Mouse (Mus musculus): ENCODE measurements around the gene Krt87. TPM values are rescaled to one million over a fixed set of nuclear protein-coding genes. Genes with fewer than 3 reads are reported as not detected.

Krt87 gene
- 0.51 TPM in 1 of 2 replicates, not detected in the other for polyA plus RNA-seq (2012; rRNA removed; ENCODE audit: low replicate concordance)

DNA sequence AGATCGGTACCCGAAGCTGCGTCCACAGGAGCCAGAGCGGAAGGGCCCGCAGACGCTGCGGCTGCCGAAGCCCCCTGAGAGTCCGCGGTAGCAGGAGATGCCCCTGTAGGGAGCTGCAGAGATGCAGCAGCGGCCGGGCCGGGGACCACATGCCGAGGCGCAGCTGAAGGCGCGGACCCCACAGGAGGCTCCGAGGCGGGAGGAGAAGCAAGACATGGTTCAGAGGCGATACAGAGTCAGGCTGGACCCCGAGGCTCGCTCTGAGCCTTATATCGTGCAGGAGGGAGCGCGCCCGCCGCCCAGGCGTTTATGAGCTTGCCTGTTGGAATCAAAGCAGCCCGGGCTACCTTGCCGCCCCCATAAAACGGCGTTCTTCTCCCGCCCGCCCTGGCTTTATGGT lies at the start of gene Krt87:
Gene Krt87, minus strand, starts transcription at position 250 of the 400 bp plus-strand sequence.

DNA sequence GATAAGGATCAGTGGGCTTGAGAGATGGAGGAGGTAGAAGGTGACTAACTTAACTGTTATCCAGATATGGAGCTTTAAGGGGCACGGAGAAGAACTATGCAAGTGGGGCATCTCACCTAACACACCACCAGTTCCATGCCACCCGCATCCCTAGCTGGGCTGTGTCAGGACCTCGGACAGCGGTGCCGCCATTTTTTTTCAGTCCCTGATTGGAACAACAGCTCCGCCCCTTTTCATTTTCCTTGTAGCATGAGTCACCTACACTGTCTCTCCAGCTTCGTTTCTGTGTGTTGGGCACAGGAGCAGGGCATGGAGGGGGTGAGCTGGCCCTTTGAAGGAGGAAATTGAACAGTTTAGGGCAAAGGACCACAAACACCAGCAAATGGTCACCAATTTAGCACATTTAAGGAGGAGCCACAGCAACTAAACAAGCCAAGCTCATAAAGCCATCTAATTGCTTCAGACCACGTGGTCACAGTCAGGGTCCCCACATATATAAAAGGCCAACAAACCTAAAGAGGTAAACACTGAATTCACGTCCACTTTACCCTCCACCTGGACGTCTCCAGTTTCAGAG lies 34.4 kb upstream of the Krt87 start, which contains the start of gene Krt86:
Gene Krt86, plus strand, starts transcription at position 527 of the 577 bp plus-strand sequence.

DNA sequence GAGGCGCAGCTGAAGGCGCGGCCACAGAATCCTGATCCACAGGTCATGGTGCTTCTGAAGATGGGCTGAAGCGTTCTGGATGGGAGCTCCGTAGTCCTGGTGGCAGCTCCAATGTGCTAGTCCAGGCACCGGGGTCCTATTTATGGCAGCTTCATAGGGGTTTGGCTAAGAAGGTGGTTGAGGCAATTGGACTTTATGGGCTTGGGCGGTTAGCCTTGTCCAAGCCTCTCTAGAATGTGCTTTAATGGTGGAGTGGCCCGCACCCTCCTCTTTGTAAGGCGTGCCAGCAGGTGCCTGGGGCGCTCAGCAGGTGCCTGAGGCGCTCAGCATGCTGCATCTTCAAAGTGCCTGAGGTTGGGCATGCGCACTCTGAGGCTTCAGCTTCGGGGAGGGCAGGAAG lies 25.0 kb upstream of the Krt87 start, which contains the start of gene Krt81:
Gene Krt81, minus strand, starts transcription at position 101 of the 400 bp plus-strand sequence.

DNA sequence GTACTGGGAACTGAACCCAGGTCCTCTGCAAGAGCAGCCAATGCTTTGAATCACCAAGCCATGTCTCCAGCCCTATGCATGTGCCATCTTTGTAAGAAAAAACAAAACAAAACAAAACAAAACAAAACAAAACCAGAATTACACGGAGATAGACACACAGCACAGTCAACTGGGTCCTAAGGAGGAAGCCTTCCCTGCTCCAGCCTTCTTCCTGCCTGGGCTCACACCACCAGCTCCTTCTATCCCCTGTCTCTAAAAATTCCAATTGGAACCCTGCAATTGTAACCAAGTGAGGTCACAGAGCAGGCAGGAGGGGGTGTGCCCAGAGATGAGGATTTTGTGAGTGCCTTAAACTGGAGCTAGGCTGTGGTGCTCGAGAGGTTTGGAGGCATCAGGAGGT lies 8.8 kb upstream of the Krt87 start, which contains the start of gene Krt88:
Gene Krt88, plus strand, starts transcription at position 301 of the 400 bp plus-strand sequence.

DNA sequence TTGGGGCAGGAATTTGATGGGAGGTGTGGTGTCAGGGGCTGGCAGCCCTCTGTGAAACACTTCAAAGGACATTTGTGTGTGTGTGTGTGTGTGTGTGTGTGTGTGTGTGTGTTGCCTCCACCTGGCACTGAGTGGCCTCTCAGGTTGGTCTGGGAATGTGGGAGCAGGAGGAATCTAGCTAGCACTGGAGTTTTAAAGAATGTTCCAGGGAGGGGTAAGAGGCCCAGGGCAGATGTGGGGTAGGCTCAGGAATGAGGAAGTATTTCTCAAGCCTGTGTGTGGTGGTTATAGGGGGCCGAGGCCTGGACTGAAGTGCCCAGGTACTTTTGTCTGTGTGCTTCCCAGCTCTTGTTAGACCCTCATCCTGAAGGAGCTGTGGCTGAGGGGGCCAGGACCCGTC lies 27.8 kb downstream of the Krt87 start, which contains the start of gene Krt7:
Gene Krt7, plus strand, starts transcription at position 269 of the 400 bp plus-strand sequence.

Other genes starting within 250 kb of the Krt87 start
- gene Grasp, start 214.6 kb downstream of the Krt87 start, polyA plus RNA-seq (2012; rRNA removed; ENCODE audit: low replicate concordance): 11.1 and 12.9 TPM in 2 replicates
- gene Nr4a1, start 184.5 kb downstream of the Krt87 start, polyA plus RNA-seq (2012; rRNA removed; ENCODE audit: low replicate concordance): 7.1 and 11.9 TPM in 2 replicates
- gene Atg101, start 154.5 kb downstream of the Krt87 start, polyA plus RNA-seq (2012; rRNA removed; ENCODE audit: low replicate concordance): 23.4 and 25.2 TPM in 2 replicates
- 0.07 and 0.27 TPM in 2 replicates for gene 6030408B16Rik, start 145.6 kb downstream of the Krt87 start, polyA plus RNA-seq (2012; rRNA removed; ENCODE audit: low replicate concordance)
- 0.53 and 2.5 TPM in 2 replicates for gene Krt80, start 68.6 kb downstream of the Krt87 start, polyA plus RNA-seq (2012; rRNA removed; ENCODE audit: low replicate concordance)
- 24.5 and 50.1 TPM in 2 replicates for gene Krt7, start 27.8 kb downstream of the Krt87 start, polyA plus RNA-seq (2012; rRNA removed; ENCODE audit: low replicate concordance)
- 0.28 TPM in 1 of 2 replicates, not detected in the other for gene Krt88, start 8.9 kb upstream of the Krt87 start, polyA plus RNA-seq (2012; rRNA removed; ENCODE audit: low replicate concordance)
- gene Krt81, start 24.9 kb upstream of the Krt87 start, polyA plus RNA-seq (2012; rRNA removed; ENCODE audit: low replicate concordance): not detected in 2 replicates
- not detected in 2 replicates for gene Krt86, start 34.7 kb upstream of the Krt87 start, polyA plus RNA-seq (2012; rRNA removed; ENCODE audit: low replicate concordance)
- 0.07 TPM in 1 of 2 replicates, not detected in the other for gene Krt83, start 52.7 kb upstream of the Krt87 start, polyA plus RNA-seq (2012; rRNA removed; ENCODE audit: low replicate concordance)
- gene Gm49425, start 78.5 kb upstream of the Krt87 start, polyA plus RNA-seq (2012; rRNA removed; ENCODE audit: low replicate concordance): not detected in 2 replicates
- gene Krt84, start 94.0 kb upstream of the Krt87 start, polyA plus RNA-seq (2012; rRNA removed; ENCODE audit: low replicate concordance): not detected in 2 replicates
- gene Krt82, start 111.9 kb upstream of the Krt87 start, polyA plus RNA-seq (2012; rRNA removed; ENCODE audit: low replicate concordance): not detected in 2 replicates
- not detected in 2 replicates for gene Krt90, start 124.1 kb upstream of the Krt87 start, polyA plus RNA-seq (2012; rRNA removed; ENCODE audit: low replicate concordance)
- gene Krt75, start 135.1 kb upstream of the Krt87 start, polyA plus RNA-seq (2012; rRNA removed; ENCODE audit: low replicate concordance): not detected in 2 replicates
- gene Gm5414, start 189.4 kb upstream of the Krt87 start, polyA plus RNA-seq (2012; rRNA removed; ENCODE audit: low replicate concordance): not detected in 2 replicates
- not detected in 2 replicates for gene Gm5478, start 208.6 kb upstream of the Krt87 start, polyA plus RNA-seq (2012; rRNA removed; ENCODE audit: low replicate concordance)
- gene Krt6b, start 241.5 kb upstream of the Krt87 start, polyA plus RNA-seq (2012; rRNA removed; ENCODE audit: low replicate concordance): not detected in 2 replicates

Data from duodenum, adult 2 months (tissue).